Mouse (Mus musculus) megakaryocyte, embryonic 14.5 days (primary cell): Measurements from ENCODE around the gene Khdc4.

Experiments
- FLI1 ChIP-seq: IDR thresholded peaks from 2 replicates; pipeline ENCODE4 v1.6.1; 2012; ENCODE audit warnings: low read length, inconsistent platforms, mixed read lengths
- GATA1 ChIP-seq: IDR thresholded peaks from 3 replicates; pipeline ENCODE4 v1.6.1; 2012; ENCODE audit warnings: mixed read lengths, low read length, inconsistent platforms, borderline replicate concordance

GRCm38 (mm10) chr3:88686734-88687611, 1.4 kb downstream of the Khdc4 start:
- TF ChIP-seq GATA1 (no peak), FLI1 (no peak)
